Mouse (Mus musculus) hindbrain, embryonic 11.5 days (tissue): ENCODE measurements around the gene Gm4969. TPM values are rescaled to one million over a fixed set of nuclear protein-coding genes. Genes with fewer than 3 reads are reported as not detected.
A peak's percentile ranks its signal among the peaks of the same experiment; 100 is the strongest.

Source experiments
- ATAC-seq: fragments of 200-750 bp; cut with Nextera tagmentation; 2 replicates; pipeline ENCODE4 v1.8.0; 2017; ENCODE audit warnings: mild to moderate bottlenecking, moderate TSS enrichment, moderate library complexity; ENCODE audit not compliant: low FRiP score
- DNase-seq: peaks from one replicate; pipeline ENCODE4 v3.0.0-alpha.2; 2015; ENCODE audit warnings: low spot score
- H3K27ac ChIP-seq: fragments of 300-500 bp; sonication (generic); 2 replicates; pipeline ENCODE4 v1.5.1; 2014; ENCODE audit warnings: mild to moderate bottlenecking, low read depth, low read length
- H3K27me3 ChIP-seq: fragments of 300-500 bp; sonication (generic); 2 replicates; pipeline ENCODE4 v1.6.1; 2014; ENCODE audit warnings: mild to moderate bottlenecking, low read length, moderate library complexity, mixed read lengths; ENCODE audit not compliant: control insufficient read depth, insufficient read depth
- H3K36me3 ChIP-seq: fragments of 300-500 bp; sonication (generic); 2 replicates; pipeline ENCODE4 v1.6.1; 2014; ENCODE audit warnings: mild to moderate bottlenecking, low read length, moderate library complexity, mixed read lengths; ENCODE audit not compliant: control insufficient read depth, insufficient read depth
- H3K4me1 ChIP-seq: fragments of 300-500 bp; sonication (generic); replicated peaks from 2 replicates; pipeline ENCODE4 v1.6.1; 2014; ENCODE audit warnings: low read length, mixed read lengths; ENCODE audit not compliant: control insufficient read depth, insufficient read depth
- H3K4me2 ChIP-seq: fragments of 300-500 bp; sonication (generic); replicated peaks from 2 replicates; pipeline ENCODE4 v1.6.1; 2014; ENCODE audit warnings: mild to moderate bottlenecking, low read depth, low read length
- H3K4me3 ChIP-seq: fragments of 300-500 bp; sonication (generic); 2 replicates; pipeline ENCODE4 v1.5.1; 2014; ENCODE audit warnings: low read depth, low read length
- H3K9ac ChIP-seq: fragments of 300-500 bp; sonication (generic); 2 replicates; pipeline ENCODE4 v1.6.1; 2014; ENCODE audit warnings: low read depth, low read length
- H3K9me3 ChIP-seq: fragments of 300-500 bp; sonication (generic); 2 replicates; pipeline ENCODE4 v1.6.1; 2016; ENCODE audit warnings: low read length; ENCODE audit not compliant: control insufficient read depth
- WGBS: fragments of 180-500 bp; shearing (Covaris S2); extraction: QIAGEN DNeasy Blood & Tissue Kit; methylation state at CpG from one replicate; pipeline ENCODE4 v1.1.7; 2014; 5-methylcytosine and 5-hydroxymethylcytosine counted together
- polyA plus RNA-seq: library from polyadenylated mRNA; unstranded; fragments of >200 nt; fragmentation: Nextera tagmentation; extraction: Ambion mirVana; gene quantifications from 2 replicates; pipeline ENCODE4 v1.2.1, GENCODE M21; 2014

The Gm4969 gene
- polyA plus RNA-seq, 1 experiment from 2014 or later = 1.0 TPM

DNA sequence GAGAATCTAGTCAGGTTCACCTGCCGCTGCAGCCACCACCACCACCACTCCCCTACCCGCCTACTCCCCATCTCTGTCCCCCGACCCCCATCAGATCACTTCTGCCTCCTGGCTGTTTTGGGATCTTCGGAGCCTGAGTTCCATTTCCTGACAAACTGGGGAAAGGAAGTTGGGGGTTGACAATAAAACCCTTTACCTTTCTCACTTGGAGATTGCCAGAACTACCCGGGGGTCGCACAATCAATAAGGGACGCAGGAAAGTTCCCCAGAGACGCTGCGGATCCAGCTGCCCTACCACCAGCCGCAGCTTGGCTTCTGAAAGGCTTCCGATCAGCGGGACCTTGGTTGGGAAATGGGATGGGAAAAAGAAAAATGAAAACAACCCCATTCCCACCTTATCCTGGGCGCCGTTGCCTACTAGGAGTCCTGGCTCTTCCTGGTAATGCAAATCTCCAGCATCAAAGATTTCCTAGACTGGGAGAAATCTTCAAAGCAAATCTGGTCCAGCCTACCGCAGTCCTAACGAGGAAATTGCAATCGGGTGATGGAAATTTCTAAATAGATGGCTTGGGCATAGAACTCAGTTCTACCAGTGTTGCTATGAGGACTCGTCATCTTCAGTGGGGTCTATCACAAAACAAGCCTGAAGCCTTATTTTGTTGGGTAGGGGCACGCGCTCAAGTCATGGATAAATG lies 30.2 kb upstream of the Gm4969 start:
- peaks cover 6% of the 10 kb centered on the region; the same call in 1 of the 2 replicates for H3K4me1 ChIP-seq
- H3K4me3 ChIP-seq = peak overlapping the region; percentile 75
- H3K9ac ChIP-seq = peak overlapping the region; percentile 68
- DNase-seq = no peak
- H3K36me3 ChIP-seq = no peaks in the 10 kb centered on the region
- H3K4me2 ChIP-seq = peak overlapping the region; percentile 84
- WGBS = 18% methylated on average over 20 of the region's 20 CpGs
- no peaks in the 10 kb centered on the region for H3K9me3 ChIP-seq
- H3K27ac ChIP-seq = peak overlapping the region; percentile 61
- no peaks in the 10 kb centered on the region for H3K27me3 ChIP-seq
- ATAC-seq = no peak

DNA sequence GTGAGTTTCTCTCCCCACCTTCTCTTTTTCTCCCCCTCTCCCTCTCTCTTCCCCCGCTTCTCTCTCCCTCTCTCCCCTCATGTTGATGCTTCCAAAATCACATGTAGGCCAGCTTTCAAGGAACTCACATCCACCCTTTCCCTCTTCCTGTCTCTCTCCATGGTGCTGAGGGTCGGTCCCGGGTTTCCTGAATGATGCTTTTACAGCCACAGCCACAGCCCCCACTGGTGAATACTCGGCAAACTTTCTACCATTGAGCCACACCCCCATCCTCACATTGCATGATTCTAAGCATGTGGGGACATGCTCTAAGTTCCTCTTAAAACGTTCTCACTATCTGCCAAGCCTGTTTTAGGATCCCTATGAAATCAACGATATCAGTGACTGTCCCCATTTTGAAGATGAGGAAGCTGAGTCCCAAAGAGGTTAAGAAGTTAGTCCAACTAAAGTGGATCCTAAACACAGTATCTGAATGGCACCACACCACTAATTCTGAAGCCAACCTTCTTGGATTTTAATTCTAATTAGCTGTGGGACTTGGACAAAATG lies 29.4 kb upstream of the Gm4969 start:
- no peaks in the 10 kb centered on the region for H3K36me3 ChIP-seq
- ATAC-seq (no peak), DNase-seq (peak; percentile 13)
- H3K9me3 ChIP-seq = no peaks in the 10 kb centered on the region
- no peak overlapping the region for H3K27ac ChIP-seq
- no peak overlapping the region for H3K9ac ChIP-seq
- H3K4me1 ChIP-seq = peaks cover 6% of the 10 kb centered on the region; the same call in 1 of the 2 replicates
- no peaks in the 10 kb centered on the region for H3K27me3 ChIP-seq
- peak overlapping the region; percentile 84; the same call in 1 of the 2 replicates for H3K4me2 ChIP-seq
- 52% methylated on average over 6 of the region's 6 CpGs for WGBS
- H3K4me3 ChIP-seq = no peak overlapping the region

DNA sequence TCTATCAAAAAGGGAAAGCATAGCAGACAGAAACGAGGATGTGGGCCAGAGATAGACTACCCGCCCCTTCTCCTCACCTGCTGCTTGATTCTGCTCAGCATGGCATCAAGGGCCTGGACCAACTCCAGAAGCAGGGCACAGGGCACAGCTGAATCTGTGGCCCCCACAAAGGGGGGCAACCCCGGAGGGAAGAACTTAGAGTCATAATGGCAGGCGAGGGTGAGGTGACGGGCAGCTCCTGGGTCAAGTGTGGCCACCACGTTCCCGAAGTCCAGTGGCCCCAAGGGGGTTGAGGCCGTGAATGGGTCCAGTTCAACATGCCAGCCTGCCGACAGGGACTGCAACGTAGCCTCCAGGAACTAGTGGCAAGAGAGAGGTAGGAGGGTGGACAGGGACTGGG lies 28.6 kb upstream of the Gm4969 start:
- H3K4me3 ChIP-seq = no peak overlapping the region
- peaks cover 6% of the 10 kb centered on the region; the same call in 1 of the 2 replicates for H3K4me1 ChIP-seq
- ATAC-seq (no peak), DNase-seq (no peak)
- WGBS = 85% methylated on average over 10 of the region's 10 CpGs
- H3K9ac ChIP-seq = no peak overlapping the region
- H3K9me3 ChIP-seq = no peaks in the 10 kb centered on the region
- no peak overlapping the region for H3K27ac ChIP-seq
- no peaks in the 10 kb centered on the region for H3K27me3 ChIP-seq
- H3K36me3 ChIP-seq = no peaks in the 10 kb centered on the region
- H3K4me2 ChIP-seq = no peak overlapping the region

DNA sequence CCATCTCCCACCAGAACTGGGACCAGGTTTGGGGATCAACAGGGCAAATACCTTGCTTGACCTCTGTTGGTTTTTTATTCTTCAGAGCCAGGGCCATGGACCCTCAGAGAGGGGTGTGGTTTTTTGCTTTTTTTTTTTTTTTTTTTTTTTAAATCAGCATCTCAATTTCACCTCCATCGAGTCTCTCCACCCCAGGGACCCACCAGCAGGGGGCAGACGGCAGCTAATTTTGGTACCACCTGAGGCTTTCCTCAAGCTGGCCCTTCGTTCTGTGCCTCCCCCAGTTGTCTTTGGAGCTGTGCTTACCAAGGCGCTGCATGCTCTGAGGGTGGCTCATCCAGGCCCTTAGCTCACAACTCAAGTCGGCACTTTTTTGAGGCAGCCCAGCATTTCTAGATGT lies 19.2 kb upstream of the Gm4969 start:
- no peaks in the 10 kb centered on the region for H3K9me3 ChIP-seq
- H3K36me3 ChIP-seq = 0 out of 2 replicates have a peak, but pooled peaks cover 3% of the 10 kb centered on the region
- no peak overlapping the region for H3K27ac ChIP-seq
- H3K4me2 ChIP-seq = no peak overlapping the region
- 47% methylated on average over 5 of the region's 5 CpGs for WGBS
- H3K27me3 ChIP-seq = no peaks in the 10 kb centered on the region
- ATAC-seq (no peak), DNase-seq (peak; percentile 65)
- no peaks in the 10 kb centered on the region for H3K4me1 ChIP-seq
- H3K9ac ChIP-seq = no peak overlapping the region
- no peak overlapping the region for H3K4me3 ChIP-seq

DNA sequence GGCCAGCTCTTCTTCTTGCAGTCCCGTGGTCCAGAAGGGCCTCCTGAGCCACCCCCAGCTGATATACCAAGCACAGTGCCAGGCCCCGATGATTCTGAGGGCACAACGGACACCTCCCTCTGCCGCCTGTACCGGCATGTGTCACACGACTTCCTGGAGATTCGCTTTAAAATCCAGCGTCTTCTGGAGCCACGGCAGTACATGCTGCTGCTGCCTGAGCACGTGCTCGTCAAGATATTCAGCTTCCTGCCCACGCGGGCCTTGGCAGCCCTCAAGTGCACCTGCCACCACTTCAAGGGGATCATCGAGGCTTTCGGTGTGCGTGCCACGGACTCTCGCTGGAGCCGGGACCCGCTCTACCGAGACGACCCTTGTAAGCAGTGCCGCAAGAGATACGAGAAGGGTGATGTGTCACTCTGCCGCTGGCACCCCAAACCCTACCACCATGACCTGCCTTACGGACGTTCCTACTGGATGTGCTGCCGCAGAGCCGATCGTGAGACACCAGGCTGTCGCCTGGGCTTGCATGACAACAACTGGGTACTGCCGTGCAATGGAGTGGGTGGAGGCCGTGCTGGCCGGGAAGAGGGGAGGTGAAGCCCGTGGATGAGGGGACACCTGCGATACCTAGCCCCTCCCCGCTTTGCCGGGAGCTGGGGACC lies 18.6 kb upstream of the Gm4969 start:
- 94% methylated on average over 38 of the region's 38 CpGs for WGBS
- no peak overlapping the region for H3K27ac ChIP-seq
- no peaks in the 10 kb centered on the region for H3K27me3 ChIP-seq
- H3K4me1 ChIP-seq = 0 out of 2 replicates have a peak, but pooled peaks cover 2% of the 10 kb centered on the region
- DNase-seq = no peak
- no peak overlapping the region for H3K4me3 ChIP-seq
- no peak for ATAC-seq
- H3K4me2 ChIP-seq = no peak overlapping the region
- H3K9ac ChIP-seq = no peak overlapping the region
- 0 out of 2 replicates have a peak, but pooled peaks cover 3% of the 10 kb centered on the region for H3K36me3 ChIP-seq
- H3K9me3 ChIP-seq = no peaks in the 10 kb centered on the region

DNA sequence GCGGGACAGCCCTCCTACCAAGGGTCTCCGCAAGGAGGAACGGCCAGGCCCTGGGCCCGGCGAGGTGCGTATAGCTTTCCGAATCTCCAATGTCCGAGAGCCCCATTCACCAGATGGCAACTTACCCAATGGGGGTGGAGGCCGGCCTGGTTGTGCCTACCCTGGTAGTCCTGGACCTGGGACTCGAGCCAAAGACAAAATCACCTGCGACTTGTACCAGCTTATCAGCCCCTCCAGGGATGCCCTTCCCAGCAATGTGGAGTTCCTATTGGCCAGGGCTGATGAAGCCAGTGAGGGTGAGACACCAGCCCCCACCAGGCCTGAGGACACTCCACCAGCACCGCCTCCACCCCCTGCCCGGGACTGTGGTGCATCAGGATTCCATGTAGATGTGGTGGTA lies 18.0 kb upstream of the Gm4969 start:
- ATAC-seq (no peak), DNase-seq (no peak)
- Histone ChIP-seq H3K9me3 (no peaks in the 10 kb centered on the region), H3K36me3 (0 out of 2 replicates have a peak, but pooled peaks cover 3% of the 10 kb centered on the region), H3K27ac (no peak overlapping the region), H3K4me2 (no peak overlapping the region), H3K4me1 (0 out of 2 replicates have a peak, but pooled peaks cover 5% of the 10 kb centered on the region), H3K9ac (no peak overlapping the region), H3K4me3 (no peak overlapping the region), H3K27me3 (no peaks in the 10 kb centered on the region)
- WGBS = 98% methylated on average over 13 of the region's 13 CpGs

DNA sequence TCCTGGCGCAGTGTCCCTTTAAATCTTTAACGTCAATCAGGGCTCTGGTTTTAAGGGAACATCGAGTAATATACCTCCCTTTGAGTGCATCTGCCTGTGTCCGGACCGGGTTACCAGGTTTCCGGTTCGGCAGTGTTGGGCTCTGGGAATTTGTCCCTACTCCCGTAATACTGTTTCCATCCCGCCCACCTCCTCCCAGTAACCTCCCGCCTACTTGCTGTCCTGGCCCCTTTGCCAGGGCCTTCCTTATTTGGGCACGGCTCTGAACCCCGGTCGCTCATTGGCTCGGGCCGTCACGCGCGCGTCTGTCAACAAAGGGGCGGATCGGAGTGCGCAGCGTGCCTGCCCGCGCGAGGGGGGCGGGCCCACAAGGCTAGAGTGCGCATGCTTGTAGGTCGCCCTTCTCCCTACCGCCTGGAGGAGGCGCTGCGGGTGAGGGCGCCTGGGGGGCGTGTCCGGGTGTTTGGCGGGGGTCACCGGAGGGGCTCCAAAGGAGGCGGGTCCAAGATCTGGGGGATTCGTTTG lies 13.2 kb upstream of the Gm4969 start:
- peak; percentile 99 for ATAC-seq
- no peaks in the 10 kb centered on the region for H3K27me3 ChIP-seq

DNA sequence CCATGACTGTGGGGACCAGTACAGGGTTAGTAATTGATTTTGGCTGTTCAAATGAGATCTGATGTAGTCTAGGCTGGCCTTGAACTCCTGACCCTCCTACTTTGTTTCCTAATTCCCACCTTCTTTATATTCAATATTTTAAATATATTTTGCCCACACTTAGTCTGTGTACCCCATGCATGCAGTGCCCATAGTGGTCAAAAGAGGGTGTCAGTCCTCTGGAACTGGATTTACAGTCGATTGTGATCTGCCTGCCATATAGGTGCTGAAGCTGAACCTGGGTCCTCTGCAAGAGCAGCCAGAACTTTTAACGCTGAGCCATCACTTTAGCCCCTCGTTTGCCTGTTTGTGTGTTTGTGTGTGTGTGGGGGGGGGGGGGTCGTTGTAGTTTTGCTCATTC lies 12.5 kb upstream of the Gm4969 start:
- DNase-seq (peak; percentile 33), ATAC-seq (no peak)
- Histone ChIP-seq H3K9ac (0 out of 2 replicates have a peak overlapping the region, but pooled peaks have one; percentile 37), H3K9me3 (no peaks in the 10 kb centered on the region), H3K36me3 (no peaks in the 10 kb centered on the region), H3K27me3 (no peaks in the 10 kb centered on the region), H3K4me2 (peak overlapping the region; percentile 63), H3K4me1 (0 out of 2 replicates have a peak, but pooled peaks cover 5% of the 10 kb centered on the region), H3K4me3 (0 out of 2 replicates have a peak overlapping the region, but pooled peaks have one; percentile 38), H3K27ac (peak overlapping the region; percentile 81)
- WGBS = 36% methylated on average over 4 of the region's 4 CpGs

More for the DNA sequence above, 13.2 kb upstream of the Gm4969 start:
- Histone ChIP-seq H3K4me1 (0 out of 2 replicates have a peak, but pooled peaks cover 5% of the 10 kb centered on the region), H3K9me3 (no peaks in the 10 kb centered on the region), H3K36me3 (no peaks in the 10 kb centered on the region), H3K4me3 (peak overlapping the region; percentile 38), H3K9ac (peak overlapping the region; percentile 42; the same call in 1 of the 2 replicates), H3K27ac (peak overlapping the region; percentile 81), H3K4me2 (peak overlapping the region; percentile 63)
- DNase-seq = peak; percentile 97
- WGBS = 1% methylated on average over 39 of the region's 39 CpGs
